Mouse (Mus musculus): ENCODE results near the gene Majin.

Gene Majin

GRCm38 (mm10) chr19:6184131-6184530 lies at the start of gene Majin:
Majin (plus strand) TSS chr19:6184388.
- no peak for DNase-seq (ENCODE audit: low spot score)

- DNase-seq (ENCODE audit: low spot score) = no peak
Measured at GRCm38 (mm10) chr19:6136397-6136796, 47.8 kb upstream of the Majin start.

- DNase-seq (ENCODE audit: low spot score) = no peak
Measured at GRCm38 (mm10) chr19:6139701-6140100, 44.5 kb upstream of the Majin start.

- DNase-seq (ENCODE audit: low spot score) = no peak
Measured at GRCm38 (mm10) chr19:6140374-6140677, 43.9 kb upstream of the Majin start.

GRCm38 (mm10) chr19:6140678-6141393 lies 43.4 kb upstream of the Majin start, which contains the start of gene Batf2:
Batf2 (plus strand) TSS chr19:6140983.
- DNase-seq (ENCODE audit: low spot score) = peak; percentile 91

- DNase-seq (ENCODE audit: low spot score) = peak; percentile 81
Measured at GRCm38 (mm10) chr19:6141394-6141749, 42.8 kb upstream of the Majin start, which contains the start of gene Arl2. Arl2 (minus strand) TSS chr19:6141548.

- DNase-seq (ENCODE audit: low spot score) = no peak
Measured at GRCm38 (mm10) chr19:6144842-6145241, 39.3 kb upstream of the Majin start.

- no peak for DNase-seq (ENCODE audit: low spot score)
Measured at GRCm38 (mm10) chr19:6155174-6155573, 29.0 kb upstream of the Majin start.

- DNase-seq (ENCODE audit: low spot score) = no peak
Measured at GRCm38 (mm10) chr19:6156372-6156771, 27.8 kb upstream of the Majin start.

GRCm38 (mm10) chr19:6157220-6157619 lies 27.0 kb upstream of the Majin start:
- DNase-seq (ENCODE audit: low spot score) = no peak

GRCm38 (mm10) chr19:6163872-6164547 lies 20.2 kb upstream of the Majin start:
- DNase-seq (ENCODE audit: low spot score) = peak; percentile 27

- DNase-seq (ENCODE audit: low spot score) = no peak
Measured at GRCm38 (mm10) chr19:6166750-6167149, 17.4 kb upstream of the Majin start.

GRCm38 (mm10) chr19:6171215-6171614 lies 13.0 kb upstream of the Majin start:
- DNase-seq (ENCODE audit: low spot score) = peak; percentile 24

GRCm38 (mm10) chr19:6174771-6175170 lies 9.4 kb upstream of the Majin start:
- DNase-seq (ENCODE audit: low spot score) = no peak

GRCm38 (mm10) chr19:6178775-6179174 lies 5.4 kb upstream of the Majin start:
- no peak for DNase-seq (ENCODE audit: low spot score)

GRCm38 (mm10) chr19:6181629-6182028 lies 2.6 kb upstream of the Majin start:
- DNase-seq (ENCODE audit: low spot score) = no peak

GRCm38 (mm10) chr19:6182534-6182933 lies 1.7 kb upstream of the Majin start:
- DNase-seq (ENCODE audit: low spot score) = no peak

- no peak for DNase-seq (ENCODE audit: low spot score)
Measured at GRCm38 (mm10) chr19:6204265-6204664, 20.1 kb downstream of the Majin start.

- DNase-seq (ENCODE audit: low spot score) = no peak
Measured at GRCm38 (mm10) chr19:6206716-6207115, 22.5 kb downstream of the Majin start.

GRCm38 (mm10) chr19:6216046-6216705 lies 32.0 kb downstream of the Majin start:
- no peak for DNase-seq (ENCODE audit: low spot score)

- DNase-seq (ENCODE audit: low spot score) = no peak
Measured at GRCm38 (mm10) chr19:6218606-6219005, 34.4 kb downstream of the Majin start.

GRCm38 (mm10) chr19:6226135-6226534 lies 41.9 kb downstream of the Majin start, which contains the start of gene Gpha2:
Gpha2 (plus strand) TSS chr19:6226380.
- no peak for DNase-seq (ENCODE audit: low spot score)

- no peak for DNase-seq (ENCODE audit: low spot score)
Measured at GRCm38 (mm10) chr19:6226763-6227162, 42.6 kb downstream of the Majin start.
